Mouse (Mus musculus): Measurements from ENCODE around the gene Vmn2r14. TPM values are rescaled to one million over a fixed set of nuclear protein-coding genes. Genes with fewer than 3 reads are reported as not detected.
"Not testable (repeated sequence)": the region's sequence is repeated elsewhere in the genome, so short reads cannot be mapped to it uniquely, and the experiment has no call there.

The Vmn2r14 gene
- polyA plus RNA-seq (2015; fragmentation: Nextera tagmentation; extraction: Ambion mirVana) = not detected in 2 replicates

DNA sequence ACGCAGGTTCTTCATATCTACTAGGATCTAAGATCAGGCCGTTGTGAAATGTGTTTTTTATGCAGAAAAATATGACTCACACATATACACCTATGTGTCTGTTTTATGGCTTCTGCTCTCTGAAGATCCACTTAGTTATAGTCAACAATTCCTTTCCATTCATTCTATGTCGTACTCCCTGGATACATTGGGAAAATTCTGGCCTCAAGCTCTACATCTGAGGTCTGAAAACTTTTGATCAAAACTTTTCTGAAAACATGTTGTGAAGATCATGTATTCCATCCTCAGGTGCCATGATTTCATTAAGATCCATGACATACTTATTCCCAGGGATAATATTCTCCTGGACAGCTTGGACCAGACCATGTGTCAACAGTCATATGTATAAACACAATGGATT is at the start of gene Vmn2r14:
TSS of gene Vmn2r14 (minus strand) at position 101 of the 400 bp plus-strand sequence.
- Histone ChIP-seq H3K27me3 (replicated peaks; ENCODE audit: control insufficient read depth, insufficient read depth, low read length) (no peaks in the 10 kb centered on the region), H3K4me3 (ENCODE audit: low read depth, low read length) (no peak within 1 kb of the TSS), H3K4me1 (replicated peaks; ENCODE audit: control insufficient read depth, insufficient read depth, low read length) (no peaks in the 10 kb centered on the region), H3K27ac (ENCODE audit: low read depth, low read length) (no peak within 1 kb of the TSS), H3K9me3 (ENCODE audit: control insufficient read depth) (no peaks in the 10 kb centered on the region; the same call in 1 of the 2 replicates), H3K4me2 (replicated peaks; ENCODE audit: low read depth) (no peak within 1 kb of the TSS), H3K9ac (ENCODE audit: low read depth, low read length) (no peak within 1 kb of the TSS), H3K36me3 (ENCODE audit: control insufficient read depth, insufficient read depth) (no peaks in the 10 kb centered on the region)
- no peak for ATAC-seq
- 64% methylated on average over 3 of the region's 3 CpGs for whole genome bisulfite sequencing
- TF ChIP-seq CTCF (IDR thresholded peaks at IDR 0.05; ENCODE audit: low read depth) = no peak

DNA sequence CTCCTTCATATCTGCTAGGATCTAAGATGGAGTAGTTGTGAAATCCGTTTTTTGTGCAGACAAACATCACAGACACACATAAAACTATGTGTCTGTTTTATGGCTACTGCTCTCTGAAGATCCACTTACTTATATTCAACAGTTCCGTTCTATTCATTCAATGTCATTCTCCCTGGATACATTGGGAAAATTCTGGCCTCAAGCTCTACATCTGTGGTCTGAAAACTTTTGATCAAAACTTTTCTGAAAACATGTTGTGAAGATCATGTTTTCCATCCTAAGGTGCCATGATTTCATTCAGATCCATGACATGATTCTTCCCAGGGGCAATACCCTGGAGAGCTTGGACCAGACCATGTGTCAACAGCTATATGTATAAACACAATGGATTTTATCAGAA is 32.4 kb downstream of the Vmn2r14 start, which contains the start of gene Vmn2r13:
TSS of gene Vmn2r13 (minus strand) at position 101 of the 400 bp plus-strand sequence.
- not testable (repeated sequence) for H3K4me1 ChIP-seq (replicated peaks; ENCODE audit: control insufficient read depth, insufficient read depth, low read length); H3K4me2 ChIP-seq (replicated peaks; ENCODE audit: low read depth); ATAC-seq; H3K9ac ChIP-seq (ENCODE audit: low read depth, low read length); H3K27me3 ChIP-seq (replicated peaks; ENCODE audit: control insufficient read depth, insufficient read depth, low read length); H3K36me3 ChIP-seq (ENCODE audit: control insufficient read depth, insufficient read depth); H3K9me3 ChIP-seq (ENCODE audit: control insufficient read depth); H3K4me3 ChIP-seq (ENCODE audit: low read depth, low read length); H3K27ac ChIP-seq (ENCODE audit: low read depth, low read length)
- 54% methylated on average over 2 of the region's 2 CpGs for WGBS

DNA sequence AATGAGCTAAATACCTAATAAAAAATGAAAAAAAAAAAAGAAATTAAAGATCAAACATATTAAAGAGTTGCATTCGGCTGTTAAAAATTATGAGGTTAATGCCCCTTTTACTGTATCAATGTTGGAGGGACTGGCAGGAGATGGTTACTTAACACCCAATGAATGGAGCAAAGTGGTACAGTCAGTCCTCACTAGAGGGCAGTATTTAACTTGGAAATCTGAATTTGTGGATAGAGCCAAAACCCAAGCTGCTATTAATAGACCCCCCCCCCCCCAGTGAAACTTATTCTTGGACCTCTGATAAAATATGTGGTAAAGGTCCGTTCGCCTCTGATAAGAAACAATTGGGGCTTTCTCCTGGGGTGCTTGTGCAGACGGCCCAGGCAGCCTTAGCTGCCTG is 57.7 kb downstream of the Vmn2r14 start:
- not testable (repeated sequence) for ATAC-seq; H3K27me3 ChIP-seq (replicated peaks; ENCODE audit: control insufficient read depth, insufficient read depth, low read length); H3K4me1 ChIP-seq (replicated peaks; ENCODE audit: control insufficient read depth, insufficient read depth, low read length); H3K36me3 ChIP-seq (ENCODE audit: control insufficient read depth, insufficient read depth); H3K4me3 ChIP-seq (ENCODE audit: low read depth, low read length); H3K27ac ChIP-seq (ENCODE audit: low read depth, low read length); H3K4me2 ChIP-seq (replicated peaks; ENCODE audit: low read depth); H3K9ac ChIP-seq (ENCODE audit: low read depth, low read length); H3K9me3 ChIP-seq (ENCODE audit: control insufficient read depth)
- 86% methylated on average over 4 of the region's 4 CpGs for WGBS

Other genes starting within 250 kb of the Vmn2r14 start
- gene Vmn2r10, start 218.2 kb downstream of the Vmn2r14 start, polyA plus RNA-seq (2015; fragmentation: Nextera tagmentation; extraction: Ambion mirVana) = not detected in 2 replicates
- gene Vmn2r11, start 165.1 kb downstream of the Vmn2r14 start, polyA plus RNA-seq (2015; fragmentation: Nextera tagmentation; extraction: Ambion mirVana) = not detected in 2 replicates
- gene Vmn2r12, start 126.8 kb downstream of the Vmn2r14 start, polyA plus RNA-seq (2015; fragmentation: Nextera tagmentation; extraction: Ambion mirVana) = not detected in 2 replicates
- gene Vmn2r13, start 32.5 kb downstream of the Vmn2r14 start, polyA plus RNA-seq (2015; fragmentation: Nextera tagmentation; extraction: Ambion mirVana) = not detected in 2 replicates
- gene Vmn2r15, start 72.9 kb upstream of the Vmn2r14 start, polyA plus RNA-seq (2015; fragmentation: Nextera tagmentation; extraction: Ambion mirVana) = not detected in 2 replicates
- gene Vmn2r16, start 105.5 kb upstream of the Vmn2r14 start, polyA plus RNA-seq (2015; fragmentation: Nextera tagmentation; extraction: Ambion mirVana) = not detected in 2 replicates
- not detected in 2 replicates for gene Vmn2r17, start 195.0 kb upstream of the Vmn2r14 start, polyA plus RNA-seq (2015; fragmentation: Nextera tagmentation; extraction: Ambion mirVana)